Mouse (Mus musculus): ENCODE data around the gene Mcmbp. TPM values are rescaled to one million over a fixed set of nuclear protein-coding genes. Genes with fewer than 3 reads are reported as not detected.
A peak's percentile ranks its signal among the peaks of the same experiment; 100 is the strongest.
"Not testable (repeated sequence)": the region's sequence is repeated elsewhere in the genome, so short reads cannot be mapped to it uniquely, and the experiment has no call there.

Gene Mcmbp
- polyA plus RNA-seq, 1 experiment from 2014 or later: 43.5 TPM

DNA sequence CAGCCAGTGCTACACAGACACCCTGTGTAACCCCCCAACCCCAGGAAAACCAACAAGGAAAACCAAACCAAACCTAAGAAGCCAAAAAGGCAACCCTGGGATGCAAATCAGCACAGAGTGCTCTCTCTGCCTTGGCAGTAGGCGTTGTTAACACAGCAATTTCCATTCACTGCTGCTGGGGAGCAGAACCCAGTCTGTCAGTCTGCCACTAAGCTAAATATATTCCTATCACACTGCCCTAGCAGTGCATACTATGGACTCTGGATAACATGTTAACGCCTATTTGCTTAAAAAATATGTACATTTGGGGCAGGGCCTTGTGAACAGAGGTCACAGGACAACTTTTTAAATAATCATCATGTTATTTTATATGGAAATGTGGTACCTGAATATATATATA is 8.7 kb downstream of the Mcmbp start:
- Histone ChIP-seq H3K9me3 (replicated peaks; ENCODE audit: control insufficient read depth, low read length) (no peaks in the 10 kb centered on the region), H3K27ac (ENCODE audit: low read depth, low read length) (no peak overlapping the region), H3K27me3 (ENCODE audit: control insufficient read depth, insufficient read depth, low read length) (no peaks in the 10 kb centered on the region), H3K9ac (ENCODE audit: low read depth, low read length) (no peak overlapping the region), H3K4me1 (ENCODE audit: control insufficient read depth, insufficient read depth, low read length) (peaks cover 7% of the 10 kb centered on the region), H3K4me3 (ENCODE audit: low read depth, low read length) (no peak overlapping the region), H3K36me3 (ENCODE audit: control insufficient read depth, insufficient read depth, low read length) (no peaks in the 10 kb centered on the region), H3K4me2 (no peak overlapping the region)
- ATAC-seq (replicated peaks; ENCODE audit: insufficient number of reproducible peaks, low FRiP score, low TSS enrichment): no peak
- 49% methylated on average over 2 of the region's 2 CpGs for WGBS (ENCODE audit: insufficient replicate concordance)

DNA sequence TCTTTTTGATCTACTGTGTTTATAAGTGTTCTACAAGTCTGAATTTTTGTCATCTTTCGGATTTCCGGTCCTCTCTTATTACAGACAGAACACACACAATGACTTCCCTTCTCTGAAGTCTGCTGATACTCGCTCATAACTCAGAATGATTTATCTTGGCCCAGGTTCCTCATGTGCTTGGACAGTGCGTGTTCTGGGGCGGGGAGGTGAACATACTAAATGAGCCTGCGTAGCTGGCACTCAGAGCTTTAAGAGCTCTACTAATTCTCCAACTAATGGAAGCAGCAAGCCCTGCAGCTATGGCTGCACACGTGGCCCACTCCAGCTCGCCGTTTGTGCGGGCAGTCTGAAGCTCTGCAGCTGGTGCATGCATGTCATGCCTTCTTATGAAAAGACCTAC is 11.6 kb downstream of the Mcmbp start:
- H3K27me3 ChIP-seq (ENCODE audit: control insufficient read depth, insufficient read depth, low read length): no peaks in the 10 kb centered on the region
- no peak overlapping the region for H3K4me3 ChIP-seq (ENCODE audit: low read depth, low read length)
- H3K9me3 ChIP-seq (replicated peaks; ENCODE audit: control insufficient read depth, low read length): no peaks in the 10 kb centered on the region
- no peak overlapping the region for H3K4me2 ChIP-seq
- no peak for ATAC-seq (replicated peaks; ENCODE audit: insufficient number of reproducible peaks, low FRiP score, low TSS enrichment)
- H3K27ac ChIP-seq (ENCODE audit: low read depth, low read length): no peak overlapping the region
- H3K9ac ChIP-seq (ENCODE audit: low read depth, low read length): no peak overlapping the region
- WGBS (ENCODE audit: insufficient replicate concordance): 84% methylated on average over 10 of the region's 10 CpGs
- peaks cover 14% of the 10 kb centered on the region for H3K4me1 ChIP-seq (ENCODE audit: control insufficient read depth, insufficient read depth, low read length)
- H3K36me3 ChIP-seq (ENCODE audit: control insufficient read depth, insufficient read depth, low read length): no peaks in the 10 kb centered on the region

DNA sequence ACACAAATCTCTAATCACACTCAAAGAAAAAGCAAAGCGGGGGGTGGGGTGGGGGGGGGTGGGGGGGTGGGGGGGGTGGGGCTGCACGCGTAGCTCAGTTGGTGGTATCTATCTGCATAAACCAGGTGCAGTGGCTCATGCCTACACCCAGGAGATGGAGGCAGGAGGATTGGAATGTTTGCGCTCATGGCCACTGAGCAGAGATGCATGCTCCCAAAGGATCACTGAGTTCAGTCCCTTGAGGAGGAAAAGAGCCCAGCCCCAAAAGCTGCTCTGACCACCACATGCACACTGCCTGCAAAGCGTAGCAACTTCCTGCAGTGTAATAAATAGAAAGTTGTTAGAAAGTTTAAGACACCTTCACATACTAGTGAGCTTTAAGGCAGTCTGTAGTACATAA is 12.6 kb downstream of the Mcmbp start:
- 53% methylated on average over 5 of the region's 5 CpGs for WGBS (ENCODE audit: insufficient replicate concordance)
- ATAC-seq (replicated peaks; ENCODE audit: insufficient number of reproducible peaks, low FRiP score, low TSS enrichment): no peak

DNA sequence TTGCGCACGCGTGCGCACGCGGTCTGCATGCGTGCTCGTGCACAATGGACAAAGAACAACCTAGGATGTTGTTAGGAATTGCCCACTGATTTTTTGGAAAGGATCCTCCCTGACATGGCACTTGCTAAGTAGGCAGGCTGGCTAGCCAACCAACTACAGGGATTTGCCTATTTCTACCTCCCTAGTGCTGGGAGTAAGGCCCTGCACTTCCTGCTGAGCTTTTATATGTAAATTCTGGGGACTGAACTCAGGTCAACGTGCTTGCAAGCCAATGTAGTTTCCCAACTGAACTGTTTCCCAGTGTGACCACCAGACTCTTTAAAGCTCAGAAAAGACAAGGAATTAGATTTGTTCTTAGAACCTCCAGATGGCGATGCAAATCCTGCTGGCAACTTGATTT is 13.3 kb downstream of the Mcmbp start:
- no peak overlapping the region for H3K4me3 ChIP-seq (ENCODE audit: low read depth, low read length)
- H3K4me1 ChIP-seq (ENCODE audit: control insufficient read depth, insufficient read depth, low read length): peaks cover 13% of the 10 kb centered on the region
- no peak overlapping the region for H3K27ac ChIP-seq (ENCODE audit: low read depth, low read length)
- ATAC-seq (replicated peaks; ENCODE audit: insufficient number of reproducible peaks, low FRiP score, low TSS enrichment): no peak
- no peaks in the 10 kb centered on the region for H3K27me3 ChIP-seq (ENCODE audit: control insufficient read depth, insufficient read depth, low read length)
- 71% methylated on average over 10 of the region's 10 CpGs for WGBS (ENCODE audit: insufficient replicate concordance)
- H3K9ac ChIP-seq (ENCODE audit: low read depth, low read length): no peak overlapping the region
- no peak overlapping the region for H3K4me2 ChIP-seq
- no peaks in the 10 kb centered on the region for H3K9me3 ChIP-seq (replicated peaks; ENCODE audit: control insufficient read depth, low read length)
- peaks cover 6% of the 10 kb centered on the region for H3K36me3 ChIP-seq (ENCODE audit: control insufficient read depth, insufficient read depth, low read length)

More for the DNA sequence above, 12.6 kb downstream of the Mcmbp start:
- Histone ChIP-seq H3K4me2 (no peak overlapping the region), H3K4me1 (ENCODE audit: control insufficient read depth, insufficient read depth, low read length) (peaks cover 14% of the 10 kb centered on the region), H3K27ac (ENCODE audit: low read depth, low read length) (no peak overlapping the region), H3K27me3 (ENCODE audit: control insufficient read depth, insufficient read depth, low read length) (no peaks in the 10 kb centered on the region), H3K9me3 (replicated peaks; ENCODE audit: control insufficient read depth, low read length) (no peaks in the 10 kb centered on the region), H3K4me3 (ENCODE audit: low read depth, low read length) (no peak overlapping the region), H3K36me3 (ENCODE audit: control insufficient read depth, insufficient read depth, low read length) (peaks cover 6% of the 10 kb centered on the region), H3K9ac (ENCODE audit: low read depth, low read length) (no peak overlapping the region)

DNA sequence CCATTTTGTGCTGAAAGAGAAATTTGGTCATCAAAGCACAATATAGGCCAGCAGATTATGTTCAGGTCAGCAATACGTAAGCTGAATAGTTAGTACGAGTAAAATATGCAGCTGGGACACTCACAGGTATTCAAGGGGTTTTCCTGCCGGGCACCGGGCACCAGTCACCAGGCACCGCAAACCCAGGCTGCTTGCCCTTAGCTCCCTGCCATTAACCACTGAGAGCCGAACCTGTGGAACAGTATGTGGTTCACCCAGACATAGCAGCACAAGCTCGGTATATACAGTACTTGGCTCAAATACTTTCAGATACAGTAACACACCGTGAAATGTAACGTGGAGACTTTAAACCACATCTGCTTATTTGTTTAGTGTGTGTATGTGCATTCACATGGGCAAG is 15.1 kb downstream of the Mcmbp start:
- Histone ChIP-seq H3K36me3 (ENCODE audit: control insufficient read depth, insufficient read depth, low read length) (peaks cover 10% of the 10 kb centered on the region), H3K4me1 (ENCODE audit: control insufficient read depth, insufficient read depth, low read length) (peaks cover 6% of the 10 kb centered on the region), H3K4me2 (no peak overlapping the region), H3K9ac (ENCODE audit: low read depth, low read length) (no peak overlapping the region), H3K9me3 (replicated peaks; ENCODE audit: control insufficient read depth, low read length) (no peaks in the 10 kb centered on the region), H3K27me3 (ENCODE audit: control insufficient read depth, insufficient read depth, low read length) (no peaks in the 10 kb centered on the region), H3K4me3 (ENCODE audit: low read depth, low read length) (no peak overlapping the region), H3K27ac (ENCODE audit: low read depth, low read length) (0 out of 2 replicates have a peak overlapping the region, but pooled peaks have one; percentile 29)
- 87% methylated on average over 9 of the region's 9 CpGs for WGBS (ENCODE audit: insufficient replicate concordance)
- ATAC-seq (replicated peaks; ENCODE audit: insufficient number of reproducible peaks, low FRiP score, low TSS enrichment): no peak

DNA sequence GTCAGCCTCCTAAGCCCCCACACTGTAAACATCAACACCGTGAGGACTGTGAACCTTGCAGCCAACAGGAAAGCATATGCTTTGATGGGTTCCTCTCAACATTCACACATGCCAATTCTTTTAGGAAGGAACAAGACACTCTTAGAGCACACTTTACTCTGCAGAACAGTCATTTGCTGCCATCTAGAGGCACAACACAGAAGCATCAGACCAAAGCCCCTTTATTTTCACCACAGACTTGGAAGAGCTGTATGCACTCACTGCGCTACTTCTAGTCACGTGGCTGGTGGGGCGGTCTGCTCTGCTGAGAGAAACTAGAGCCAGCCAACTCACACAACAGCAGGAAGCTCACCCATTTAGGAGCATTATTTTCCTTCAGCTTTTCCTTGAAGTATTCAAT is 15.5 kb downstream of the Mcmbp start:
- no peak overlapping the region for H3K27ac ChIP-seq (ENCODE audit: low read depth, low read length)
- H3K4me1 ChIP-seq (ENCODE audit: control insufficient read depth, insufficient read depth, low read length): peaks cover 6% of the 10 kb centered on the region
- H3K4me2 ChIP-seq: no peak overlapping the region
- no peaks in the 10 kb centered on the region for H3K9me3 ChIP-seq (replicated peaks; ENCODE audit: control insufficient read depth, low read length)
- H3K4me3 ChIP-seq (ENCODE audit: low read depth, low read length): no peak overlapping the region
- no peak overlapping the region for H3K9ac ChIP-seq (ENCODE audit: low read depth, low read length)
- H3K36me3 ChIP-seq (ENCODE audit: control insufficient read depth, insufficient read depth, low read length): peaks cover 10% of the 10 kb centered on the region
- ATAC-seq (replicated peaks; ENCODE audit: insufficient number of reproducible peaks, low FRiP score, low TSS enrichment): peak; percentile 67; the same call in 1 of the 2 replicates
- whole genome bisulfite sequencing (ENCODE audit: insufficient replicate concordance): 24% methylated on average over 4 of the region's 4 CpGs
- no peaks in the 10 kb centered on the region for H3K27me3 ChIP-seq (ENCODE audit: control insufficient read depth, insufficient read depth, low read length)

DNA sequence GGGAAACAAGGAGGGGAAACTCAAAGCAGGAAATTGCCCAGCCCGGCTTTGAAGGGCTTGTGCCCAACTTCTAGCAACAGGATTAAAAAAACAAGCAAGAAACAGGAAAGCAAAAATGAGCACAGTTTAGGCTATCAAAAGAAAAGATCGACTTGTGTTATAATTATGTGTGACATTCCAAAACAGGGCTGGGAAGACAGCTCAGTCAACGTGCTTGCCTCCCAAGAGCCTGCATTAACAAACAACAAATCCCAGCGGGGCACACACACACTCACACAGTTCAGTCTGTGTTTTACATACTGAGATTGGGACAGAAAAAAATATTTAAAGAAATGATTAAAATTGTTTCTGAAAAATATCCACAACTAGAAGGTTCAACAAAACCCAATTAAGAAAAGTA is 22.3 kb downstream of the Mcmbp start:
- peaks cover 35% of the 10 kb centered on the region for H3K36me3 ChIP-seq (ENCODE audit: control insufficient read depth, insufficient read depth, low read length)
- WGBS (ENCODE audit: insufficient replicate concordance): 62% methylated on average over 4 of the region's 4 CpGs
- H3K4me3 ChIP-seq (ENCODE audit: low read depth, low read length): no peak overlapping the region
- H3K4me1 ChIP-seq (ENCODE audit: control insufficient read depth, insufficient read depth, low read length): no peaks in the 10 kb centered on the region; the same call in 1 of the 2 replicates
- no peak overlapping the region for H3K9ac ChIP-seq (ENCODE audit: low read depth, low read length)
- H3K4me2 ChIP-seq: no peak overlapping the region
- no peaks in the 10 kb centered on the region for H3K9me3 ChIP-seq (replicated peaks; ENCODE audit: control insufficient read depth, low read length)
- no peak overlapping the region for H3K27ac ChIP-seq (ENCODE audit: low read depth, low read length)
- no peak for ATAC-seq (replicated peaks; ENCODE audit: insufficient number of reproducible peaks, low FRiP score, low TSS enrichment)
- H3K27me3 ChIP-seq (ENCODE audit: control insufficient read depth, insufficient read depth, low read length): no peaks in the 10 kb centered on the region

DNA sequence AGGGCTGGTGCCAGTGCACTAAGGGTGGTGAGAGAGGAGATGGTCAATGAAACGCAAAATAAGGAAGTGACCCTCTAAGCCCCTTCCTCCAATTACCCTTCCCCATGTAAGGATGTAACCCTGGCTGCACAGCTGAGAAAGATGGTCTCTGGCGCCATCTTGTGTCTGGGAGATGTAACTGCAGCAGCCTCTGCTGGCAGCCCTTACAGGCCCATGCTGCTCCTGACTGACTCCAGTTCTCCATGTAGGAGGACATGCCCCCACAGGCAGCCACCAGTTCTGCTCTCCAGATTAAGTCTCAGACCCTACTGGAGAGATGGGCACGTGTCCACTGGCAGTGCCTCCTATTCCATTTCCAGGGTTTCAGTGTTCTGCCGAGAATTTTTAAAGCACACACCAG is 34.6 kb downstream of the Mcmbp start:
- Histone ChIP-seq H3K9me3 (replicated peaks; ENCODE audit: control insufficient read depth, low read length) (no peaks in the 10 kb centered on the region), H3K4me3 (ENCODE audit: low read depth, low read length) (no peak overlapping the region), H3K4me2 (no peak overlapping the region), H3K27me3 (ENCODE audit: control insufficient read depth, insufficient read depth, low read length) (no peaks in the 10 kb centered on the region), H3K36me3 (ENCODE audit: control insufficient read depth, insufficient read depth, low read length) (peaks cover 36% of the 10 kb centered on the region), H3K27ac (ENCODE audit: low read depth, low read length) (no peak overlapping the region), H3K9ac (ENCODE audit: low read depth, low read length) (no peak overlapping the region), H3K4me1 (ENCODE audit: control insufficient read depth, insufficient read depth, low read length) (no peaks in the 10 kb centered on the region)
- ATAC-seq (replicated peaks; ENCODE audit: insufficient number of reproducible peaks, low FRiP score, low TSS enrichment): no peak
- WGBS (ENCODE audit: insufficient replicate concordance): 31% methylated on average over 4 of the region's 4 CpGs

DNA sequence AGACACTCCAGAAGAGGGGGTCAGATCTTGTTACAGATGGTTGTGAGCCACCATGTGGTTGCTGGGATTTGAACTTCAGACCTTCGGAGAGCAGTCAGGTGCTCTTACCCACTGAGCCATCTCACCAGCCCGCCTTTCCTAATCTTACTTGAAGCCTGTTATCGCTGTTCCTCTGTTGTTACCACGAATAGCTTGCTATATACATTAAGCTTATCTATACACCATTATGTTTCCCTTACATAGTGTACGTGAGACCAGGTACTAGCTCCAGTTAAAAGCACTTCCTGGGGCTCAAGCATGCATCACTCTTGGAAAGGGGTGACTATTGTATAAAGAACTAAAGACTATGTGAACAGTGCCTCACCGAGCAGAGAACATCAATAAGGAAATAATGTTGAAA is 40.3 kb downstream of the Mcmbp start:
- H3K36me3 ChIP-seq (ENCODE audit: control insufficient read depth, insufficient read depth, low read length): peaks cover 23% of the 10 kb centered on the region
- 68% methylated on average over 6 of the region's 6 CpGs for WGBS (ENCODE audit: insufficient replicate concordance)

More for the DNA sequence above, 40.3 kb downstream of the Mcmbp start:
- H3K4me3 ChIP-seq (ENCODE audit: low read depth, low read length); H3K4me1 ChIP-seq (ENCODE audit: control insufficient read depth, insufficient read depth, low read length); H3K9me3 ChIP-seq (replicated peaks; ENCODE audit: control insufficient read depth, low read length); H3K9ac ChIP-seq (ENCODE audit: low read depth, low read length); ATAC-seq (replicated peaks; ENCODE audit: insufficient number of reproducible peaks, low FRiP score, low TSS enrichment); H3K4me2 ChIP-seq; H3K27ac ChIP-seq (ENCODE audit: low read depth, low read length); H3K27me3 ChIP-seq (ENCODE audit: control insufficient read depth, insufficient read depth, low read length): not testable (repeated sequence)

All from heart, embryonic 11.5 days (tissue).